Mouse (Mus musculus): ENCODE measurements at regions not wholly inside any gene's neighbourhood (a gene's known extent, or its start where the extent isn't known, plus 50 kb on each side); places are given as distances from the start of the nearest gene placed in this dataset.

- no peak for DNase-seq (ENCODE audit: low spot score in 2 of 2)
These were observed 287.5 kb upstream of the Usp25 start for GRCm38 (mm10) chr16:76725991-76726390.

DNA sequence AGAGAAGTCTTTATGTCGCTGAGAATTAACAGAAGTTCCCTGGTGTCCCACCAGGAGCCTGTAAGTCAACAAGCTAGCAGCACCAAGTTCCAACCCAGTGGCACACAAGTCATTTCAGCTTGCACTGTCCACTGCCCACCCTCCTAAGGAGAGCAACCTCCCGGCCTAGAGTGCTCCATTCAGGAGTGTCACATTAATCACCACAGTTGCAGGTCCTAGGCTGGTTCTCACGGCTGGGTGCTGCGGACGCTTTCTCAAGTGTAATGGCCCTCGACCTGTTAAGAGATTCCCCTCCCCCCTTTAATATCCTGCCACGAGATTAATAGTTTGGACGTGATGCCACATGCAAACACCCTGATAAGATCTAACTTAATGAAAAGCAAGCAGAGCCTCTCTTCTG, 288.2 kb upstream of the Usp25 start:
- DNase-seq (ENCODE audit: low spot score in 2 of 2), result no peak

DNA sequence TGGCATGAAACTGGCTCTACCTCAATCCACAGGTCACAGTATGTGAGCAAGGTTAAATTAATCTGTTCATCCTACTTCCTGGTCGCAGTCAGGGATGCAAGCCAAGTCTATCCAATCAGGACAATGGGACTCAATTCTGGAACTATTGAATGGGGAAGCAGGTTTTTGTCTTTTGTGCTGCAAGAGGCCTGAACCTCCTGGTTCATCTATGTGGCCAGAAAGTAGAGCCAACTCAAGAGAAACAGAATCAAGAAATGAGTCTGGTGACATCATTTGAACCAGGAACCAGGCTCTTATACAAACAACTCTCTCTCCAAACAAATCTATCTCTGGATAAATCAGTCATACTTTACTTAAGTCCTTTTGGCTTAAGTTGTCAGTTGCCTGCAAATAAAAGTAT, 294.7 kb upstream of the Usp25 start:
- DNase-seq (ENCODE audit: low spot score in 2 of 2), result no peak

- no peak for DNase-seq (ENCODE audit: low spot score in 2 of 2)
These were observed 295.4 kb upstream of the Usp25 start for GRCm38 (mm10) chr16:76718147-76718546.

GRCm38 (mm10) chr16:76694913-76695312, 318.6 kb upstream of the Usp25 start:
- no peak for DNase-seq (ENCODE audit: low spot score in 2 of 2)

- DNase-seq (ENCODE audit: low spot score in 2 of 2), result no peak
These were observed 314.3 kb upstream of the Nrip1 start for GRCm38 (mm10) chr16:76687735-76688447.

- no peak for DNase-seq (ENCODE audit: low spot score in 2 of 2)
These were observed 311.9 kb upstream of the Nrip1 start for GRCm38 (mm10) chr16:76685562-76685961.

GRCm38 (mm10) chr16:76680061-76680911, 306.7 kb upstream of the Nrip1 start:
- DNase-seq (ENCODE audit: low spot score in 2 of 2), result no peak

DNA sequence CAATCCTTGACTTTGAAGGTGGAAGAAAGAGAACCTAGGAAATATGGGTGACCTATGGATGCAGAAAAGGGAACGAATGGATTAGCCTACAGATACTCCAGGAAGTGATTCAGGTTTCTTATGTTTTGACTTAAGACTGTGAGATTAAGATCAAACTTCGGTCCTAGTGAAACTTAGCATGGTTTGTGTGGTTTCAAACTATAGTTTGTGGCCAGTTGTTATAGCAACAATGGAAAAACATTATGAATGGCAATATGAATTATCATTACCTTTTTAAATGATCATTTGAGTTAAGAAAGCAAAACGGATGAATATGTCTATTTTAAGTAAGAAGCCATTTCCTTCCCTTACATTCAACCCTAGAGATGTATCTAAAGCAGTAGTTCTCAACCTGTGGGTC, 305.3 kb upstream of the Nrip1 start:
- no peak for DNase-seq (ENCODE audit: low spot score in 2 of 2)

DNA sequence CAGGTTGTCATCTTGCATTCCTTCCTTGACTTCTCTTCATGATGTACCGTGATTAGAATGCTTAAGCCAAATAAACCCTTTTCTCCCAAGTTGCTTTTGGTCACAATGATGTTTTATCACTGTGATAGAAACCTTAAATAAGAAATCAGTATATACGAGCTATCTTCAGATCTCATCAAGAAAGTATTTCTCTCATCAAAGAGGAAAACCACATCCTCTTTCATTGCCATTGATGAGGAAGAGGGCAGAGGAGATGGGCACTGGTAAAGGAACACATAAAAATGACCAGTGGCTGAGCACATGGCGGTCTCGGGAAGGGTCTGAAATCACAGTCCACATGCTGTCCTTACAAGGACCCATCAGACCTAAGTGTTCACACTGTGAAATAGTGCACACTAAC, 296.2 kb upstream of the Nrip1 start:
- DNase-seq (ENCODE audit: low spot score in 2 of 2), result no peak

DNA sequence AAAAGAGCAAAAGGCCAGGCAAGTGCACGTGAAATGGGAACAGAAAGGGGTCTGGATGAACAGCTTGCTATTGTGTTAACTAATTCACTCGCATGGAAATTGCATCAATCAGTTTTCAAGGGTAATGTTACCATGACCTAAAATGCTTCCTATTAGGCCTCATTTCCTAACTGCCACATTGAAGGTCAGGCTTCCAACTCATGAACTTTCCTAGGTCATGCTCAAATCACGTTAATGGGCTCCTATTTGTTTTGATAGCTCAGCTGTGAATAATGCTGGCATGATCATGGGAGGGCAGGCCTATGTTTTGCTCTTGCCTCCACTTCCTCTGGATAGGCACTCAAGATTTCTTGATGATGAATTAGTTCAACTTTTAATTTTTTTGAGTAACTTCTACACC, 293.4 kb upstream of the Nrip1 start:
- DNase-seq (ENCODE audit: low spot score in 2 of 2), result no peak

DNA sequence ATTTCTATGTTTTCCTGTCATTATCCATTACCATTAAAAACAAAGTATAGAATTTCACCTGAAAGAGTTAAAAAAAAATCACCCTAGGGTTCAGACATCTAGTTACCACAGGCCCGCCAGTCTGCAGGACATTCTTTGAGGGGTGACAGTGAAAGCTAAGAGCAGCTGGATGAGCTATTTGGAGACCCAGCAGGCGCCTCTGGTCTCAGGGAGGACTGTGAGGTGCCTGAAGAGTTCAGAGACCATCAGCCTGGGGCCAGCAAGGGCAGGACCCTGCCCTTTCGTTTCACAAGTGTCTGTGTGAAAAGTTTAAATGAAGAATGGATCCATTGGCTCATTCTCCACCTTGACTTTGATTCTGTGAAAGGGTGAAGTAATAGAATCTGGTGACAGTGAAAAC, 281.5 kb upstream of the Nrip1 start:
- DNase-seq (ENCODE audit: low spot score in 2 of 2), result no peak

- no peak for DNase-seq (ENCODE audit: low spot score in 2 of 2)
These were observed 270.7 kb upstream of the Nrip1 start for GRCm38 (mm10) chr16:76644281-76644680.

DNA sequence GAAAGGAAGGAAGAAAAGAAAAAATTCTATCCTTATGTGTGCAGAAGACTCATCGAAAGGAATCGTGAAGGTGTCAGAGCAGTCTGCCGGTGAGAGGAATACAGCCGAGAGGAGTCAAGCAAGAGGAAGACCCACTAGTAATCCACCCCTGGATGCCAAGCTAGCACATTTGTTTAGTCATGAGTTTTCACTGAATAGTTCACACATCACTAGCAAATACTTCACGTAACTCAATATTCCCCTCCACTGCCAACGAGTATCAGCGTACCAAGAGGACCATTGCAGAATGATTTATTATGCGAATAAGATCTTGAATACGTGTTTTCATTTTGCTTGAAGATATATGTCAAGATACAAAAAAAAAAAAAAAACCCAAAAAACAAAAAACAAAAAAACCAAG, 270.2 kb upstream of the Nrip1 start:
- DNase-seq (ENCODE audit: low spot score in 2 of 2), result no peak

DNA sequence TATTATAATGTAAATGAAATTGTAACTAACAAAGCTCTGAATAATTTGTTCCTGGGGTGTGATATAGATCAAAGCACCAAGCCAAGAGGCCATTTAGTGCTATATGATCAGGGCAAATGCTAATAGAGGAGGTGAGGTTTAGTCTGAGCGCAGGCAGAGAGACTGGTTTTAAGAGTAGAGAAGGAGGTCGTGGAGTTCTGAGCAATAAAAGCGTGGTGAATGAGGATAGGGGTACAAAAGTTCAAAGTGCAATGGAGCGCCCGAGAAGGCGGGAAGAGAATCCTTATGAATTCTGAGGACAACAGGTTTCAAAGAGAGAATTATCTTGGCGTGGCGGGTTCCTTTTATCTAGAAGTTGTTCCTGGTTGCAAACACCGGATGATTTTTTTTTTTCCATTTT, 261.5 kb upstream of the Nrip1 start:
- DNase-seq (ENCODE audit: low spot score in 2 of 2), result no peak

GRCm38 (mm10) chr16:76634196-76634698, 260.6 kb upstream of the Nrip1 start:
- DNase-seq (ENCODE audit: low spot score in 2 of 2), result no peak

- DNase-seq (ENCODE audit: low spot score in 2 of 2), result no peak
These were observed 252.5 kb upstream of the Nrip1 start for GRCm38 (mm10) chr16:76626142-76626541.

DNA sequence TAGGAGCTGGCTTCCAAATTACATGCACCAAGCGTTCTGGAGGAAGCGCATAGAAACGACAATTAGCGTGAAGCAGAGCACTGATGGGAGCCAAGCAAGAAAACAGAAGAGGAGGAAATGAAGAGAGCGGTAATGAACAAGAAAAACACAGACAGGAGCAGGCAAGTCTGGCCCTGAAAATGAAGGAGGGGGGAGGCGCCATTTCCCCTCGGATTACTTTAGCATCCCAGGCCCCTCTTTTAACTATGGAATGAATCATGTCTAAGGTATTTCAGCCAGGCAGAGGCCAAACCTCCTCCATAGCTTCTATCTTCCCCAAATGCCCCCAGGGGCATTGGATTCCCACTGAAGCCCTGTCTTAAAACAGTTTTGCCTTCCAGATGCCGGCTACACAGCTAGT, 248.1 kb upstream of the Nrip1 start:
- no peak for DNase-seq (ENCODE audit: low spot score in 2 of 2)

DNA sequence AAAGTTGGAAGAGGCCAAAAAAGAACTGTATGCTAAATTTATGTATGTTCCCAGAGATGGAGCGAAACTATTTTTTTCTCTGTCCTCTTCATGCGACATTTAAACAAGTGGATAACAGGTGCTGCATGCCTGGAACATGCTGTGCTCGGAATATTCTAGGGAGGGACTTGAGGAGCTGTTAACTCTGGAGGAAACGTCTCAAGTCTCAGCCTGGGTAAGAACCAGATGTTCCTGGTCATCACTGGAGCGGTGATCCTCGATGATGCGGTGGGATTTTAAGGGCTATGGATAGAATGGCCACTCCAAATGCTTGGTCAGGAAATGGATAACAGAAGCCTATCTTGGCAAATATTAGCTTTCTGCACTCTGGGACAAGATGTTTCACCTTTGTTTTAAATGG, 244.7 kb upstream of the Nrip1 start:
- DNase-seq (ENCODE audit: low spot score in 2 of 2), result no peak

DNA sequence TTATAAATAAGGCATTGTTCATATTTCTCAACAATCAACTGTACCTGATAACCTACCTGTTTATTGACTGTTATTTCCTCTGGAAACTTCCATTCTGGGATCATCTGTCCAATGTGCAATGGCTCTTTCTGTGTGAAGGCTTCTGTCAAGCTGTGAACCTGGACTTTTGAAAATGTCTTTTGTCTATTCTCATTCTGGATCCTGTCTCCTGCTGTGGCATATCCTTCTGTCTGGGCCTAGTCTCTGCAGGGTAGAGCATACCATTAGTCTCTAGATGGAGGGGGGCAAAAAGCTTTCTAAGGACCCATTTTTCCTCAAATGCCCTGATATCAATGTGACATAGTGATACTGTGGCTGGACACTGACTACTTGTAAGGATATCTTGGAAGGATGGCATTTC, 237.4 kb upstream of the Nrip1 start:
- no peak for DNase-seq (ENCODE audit: low spot score in 2 of 2)

- DNase-seq (ENCODE audit: low spot score in 2 of 2), result no peak
These were observed 231.3 kb upstream of the Nrip1 start for GRCm38 (mm10) chr16:76604914-76605313.

DNA sequence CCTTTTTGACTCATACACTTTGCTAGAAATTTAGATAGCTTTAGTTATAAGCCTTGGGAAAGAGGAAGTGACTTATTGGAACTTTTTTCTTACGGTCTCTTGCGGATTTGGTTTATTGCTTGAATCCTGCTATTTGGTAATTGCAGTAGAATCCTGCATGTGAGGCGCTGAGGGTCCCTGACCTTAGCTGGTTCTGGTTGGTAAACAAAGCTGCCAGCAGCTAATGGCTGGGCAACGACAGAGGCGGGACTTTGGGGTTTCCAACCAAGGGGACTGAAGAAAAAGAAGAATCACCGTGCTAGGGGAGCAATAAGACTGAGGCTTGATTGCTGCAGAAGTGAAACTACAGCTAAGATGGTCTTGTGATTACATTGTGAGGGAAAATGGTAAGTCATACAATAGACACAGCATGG, 230.2 kb upstream of the Nrip1 start:
- DNase-seq (ENCODE audit: low spot score in 2 of 2), result no peak

GRCm38 (mm10) chr16:76603431-76603830, 229.8 kb upstream of the Nrip1 start:
- DNase-seq (ENCODE audit: low spot score in 2 of 2), result no peak

All from adrenal gland, postnatal 4 days (tissue).